8 mouse cellular contexts compared by ENCODE assay signal in genomic region chr19:45652286-45652988, GRCm38 (mm10). TPM values are rescaled to one million over a fixed set of nuclear protein-coding genes. Genes with fewer than 3 reads are reported as not detected.
DNase-seq lines count a peak whose midpoint lies in the region; ATAC-seq and TF ChIP-seq lines count a peak whose summit lies in the region.

No protein-coding gene starts in this region.

- H3K27ac ChIP-seq in midbrain, postnatal 0 days (ENCODE audit: low read depth, low read length), result no peak overlapping the region
- H3K27ac ChIP-seq in midbrain, embryonic 11.5 days (ENCODE audit: low read depth, low read length), result no peak overlapping the region
- H3K27ac ChIP-seq in liver, embryonic 14.5 days, result peak overlapping the region; percentile 7
- no peak overlapping the region for H3K27ac ChIP-seq in layer of hippocampus, adult 2 months

- no peak overlapping the region for H3K4me3 ChIP-seq in midbrain, postnatal 0 days (ENCODE audit: low read depth, low read length)
- no peak overlapping the region for H3K4me3 ChIP-seq in midbrain, embryonic 11.5 days (ENCODE audit: low read depth, low read length)
- no peak overlapping the region for H3K4me3 ChIP-seq in liver, embryonic 14.5 days (ENCODE audit: insufficient read depth in 1 of 2, low read depth in 2 of 2, low read length in 2 of 2)
- no peak overlapping the region for H3K4me3 ChIP-seq in layer of hippocampus, adult 2 months

- no peak for TF ChIP-seq CTCF in midbrain, postnatal 0 days (IDR thresholded peaks at IDR 0.05)
- no peak for TF ChIP-seq CTCF in liver, embryonic 14.5 days (IDR thresholded peaks at IDR 0.05; ENCODE audit: low read depth)
- no peak for TF ChIP-seq CTCF in layer of hippocampus, adult 2 months (conservative IDR thresholded peaks at IDR 0.05)

- peak; percentile 82 for TF ChIP-seq EP300 in liver, embryonic 14.5 days (IDR thresholded peaks at IDR 0.05; ENCODE audit: low read depth)

- no peak overlapping the region for H3K9ac ChIP-seq in midbrain, postnatal 0 days (replicated peaks; ENCODE audit: low read length, poor library complexity, severe bottlenecking)
- no peak overlapping the region for H3K9ac ChIP-seq in midbrain, embryonic 11.5 days (ENCODE audit: low read length)
- H3K9ac ChIP-seq in liver, embryonic 14.5 days (replicated peaks), result peak overlapping the region; percentile 50

- ATAC-seq in midbrain, postnatal 0 days (ENCODE audit: low FRiP score), result no peak
- no peak for ATAC-seq in midbrain, embryonic 11.5 days (ENCODE audit: low FRiP score)
- ATAC-seq in liver, embryonic 14.5 days (ENCODE audit: insufficient read depth), result peak; percentile 78
- ATAC-seq in frontal cortex, adult (ENCODE audit: low TSS enrichment), result no peak

- WGBS in midbrain, postnatal 0 days, result 58% methylated on average over 15 of the region's 15 CpGs
- 66% methylated on average over 15 of the region's 15 CpGs for WGBS in midbrain, embryonic 11.5 days
- WGBS in liver, embryonic 14.5 days (ENCODE audit: insufficient replicate concordance), result 12% methylated on average over 15 of the region's 15 CpGs

- peak; percentile 29 for DNase-seq in midbrain, postnatal 0 days (ENCODE audit: low spot score)
- DNase-seq in midbrain, embryonic 11.5 days (ENCODE audit: low spot score, missing footprints), result no peak
- DNase-seq in gastrocnemius, adult 8-10 months (ENCODE audit: low spot score in 2 of 2), result peak; percentile 31 to 46
- DNase-seq in liver, embryonic 14.5 days (ENCODE audit: low read depth in 3 of 3, low spot score in 3 of 3), result peak; percentile 59 to 67 (median 64)
- DNase-seq in thymus, postnatal 4 days, result peak; percentile 57
- no peak for DNase-seq in layer of hippocampus, adult 2 months (ENCODE audit: low spot score in 2 of 2)
- no peak for DNase-seq in cerebellum, adult 11-12 months

- H3K27me3 ChIP-seq in midbrain, postnatal 0 days (ENCODE audit: insufficient read depth, low read length), result no peaks in the 10 kb centered on the region
- no peaks in the 10 kb centered on the region for H3K27me3 ChIP-seq in midbrain, embryonic 11.5 days (ENCODE audit: control insufficient read depth, insufficient read depth, low read length)
- H3K27me3 ChIP-seq in liver, embryonic 14.5 days (ENCODE audit: control insufficient read depth, insufficient read depth, low read length), result no peaks in the 10 kb centered on the region

- H3K4me1 ChIP-seq in midbrain, postnatal 0 days (ENCODE audit: insufficient read depth, low read length), result peaks cover 5% of the 10 kb centered on the region; the same call in 1 of the 2 replicates
- 0 out of 2 replicates have a peak, but pooled peaks cover 3% of the 10 kb centered on the region for H3K4me1 ChIP-seq in midbrain, embryonic 11.5 days (ENCODE audit: control insufficient read depth, insufficient read depth, low read length)
- peaks cover 30 to 38% of the 10 kb centered on the region in 2 experiments for H3K4me1 ChIP-seq in liver, embryonic 14.5 days (replicated peaks; ENCODE audit: control insufficient read depth in 2 of 2, insufficient read depth in 2 of 2, low read length in 1 of 2)

- H3K36me3 ChIP-seq in midbrain, postnatal 0 days (ENCODE audit: insufficient read depth, low read length), result no peaks in the 10 kb centered on the region
- no peaks in the 10 kb centered on the region for H3K36me3 ChIP-seq in midbrain, embryonic 11.5 days (ENCODE audit: control insufficient read depth, insufficient read depth, low read length)
- H3K36me3 ChIP-seq in liver, embryonic 14.5 days (replicated peaks; ENCODE audit: control insufficient read depth, insufficient read depth, low read depth), result no peaks in the 10 kb centered on the region

- no peaks in the 10 kb centered on the region for H3K9me3 ChIP-seq in midbrain, postnatal 0 days (ENCODE audit: low read length)
- H3K9me3 ChIP-seq in midbrain, embryonic 11.5 days (ENCODE audit: control insufficient read depth, low read length), result no peaks in the 10 kb centered on the region
- no peaks in the 10 kb centered on the region for H3K9me3 ChIP-seq in liver, embryonic 14.5 days (ENCODE audit: control insufficient read depth, low read length)

- no peak overlapping the region for H3K4me2 ChIP-seq in midbrain, postnatal 0 days (ENCODE audit: low read depth, low read length, poor library complexity, severe bottlenecking)
- no peak overlapping the region for H3K4me2 ChIP-seq in midbrain, embryonic 11.5 days
- H3K4me2 ChIP-seq in liver, embryonic 14.5 days (ENCODE audit: low read depth), result peak overlapping the region; percentile 50

RNA-seq across cellular contexts. Expression of gene Fbxw4, which starts 7.7 kb away (rescaled TPM):
- total RNA-seq in midbrain, postnatal 0 days (2014; rRNA removed), result 30.9 and 41.8 TPM in 2 replicates
- 5.6 and 6.0 TPM in 2 replicates for polyA plus RNA-seq in midbrain, postnatal 0 days (2015; fragmentation: Nextera tagmentation; extraction: Ambion mirVana)
- polyA plus RNA-seq in midbrain, embryonic 11.5 days (2014; fragmentation: Nextera tagmentation; extraction: Ambion mirVana), result 2.4 and 3.2 TPM in 2 replicates
- total RNA-seq in gastrocnemius, adult 8-10 months (2022), result 10 to 100 TPM; 32.9 to 35.7 (median 33.6) TPM
- 14.5 and 18.9 TPM in 2 replicates for polyA plus RNA-seq in liver, embryonic 14.5 days (2012; rRNA removed)
- polyA plus RNA-seq in liver, embryonic 14.5 days (2014; fragmentation: Nextera tagmentation; extraction: Ambion mirVana), result 2.5 and 3.1 TPM in 2 replicates
- total RNA-seq in layer of hippocampus, adult 2 months (2021), result 10 to 100 TPM; 35.4 to 38.7 TPM

Comparison
In these comparisons a context has a peak if more than half of its experiments do, and no peak if none do; other contexts are left out.
1. DNase-seq: peak in midbrain, postnatal 0 days (single experiment), gastrocnemius, adult 8-10 months (2 of 2), liver, embryonic 14.5 days (3 of 3) and thymus, postnatal 4 days (single experiment); none in midbrain, embryonic 11.5 days (single experiment), layer of hippocampus, adult 2 months (0 of 2) and cerebellum, adult 11-12 months (single experiment).